Mouse (Mus musculus): Measurements from ENCODE around the gene Npas2. TPM values are rescaled to one million over a fixed set of nuclear protein-coding genes. Genes with fewer than 3 reads are reported as not detected.

Npas2 gene
- polyA plus RNA-seq (2015; fragmentation: Nextera tagmentation; extraction: Ambion mirVana), result 1.9 and 2.0 TPM in 2 replicates

GRCm38 (mm10) chr1:39192997-39193861, at the start of gene Npas2:
Gene Npas2, plus strand, starts transcription at chr1:39193731.
- Histone ChIP-seq H3K4me1 (replicated peaks; ENCODE audit: control insufficient read depth, insufficient read depth, low read length) (peaks cover 10% of the 10 kb centered on the region; the same call in 1 of the 2 replicates), H3K4me2 (ENCODE audit: low read depth, low read length) (peak within 1 kb of the TSS; percentile 100), H3K27ac (ENCODE audit: low read length) (peak within 1 kb of the TSS; percentile 80), H3K4me3 (ENCODE audit: low read length) (peak within 1 kb of the TSS; percentile 80), H3K9me3 (ENCODE audit: control insufficient read depth, low read length) (no peaks in the 10 kb centered on the region), H3K9ac (ENCODE audit: low read length) (peak within 1 kb of the TSS; percentile 75), H3K36me3 (ENCODE audit: control insufficient read depth, insufficient read depth, low read length) (no peaks in the 10 kb centered on the region), H3K27me3 (ENCODE audit: control insufficient read depth, insufficient read depth, low read depth, low read length) (peaks cover 24% of the 10 kb centered on the region)
- WGBS, result under 1% methylated on average over 41 of the region's 66 CpGs
- ATAC-seq (ENCODE audit: low read depth), result peak; percentile 11; the same call in 1 of the 2 replicates

DNA sequence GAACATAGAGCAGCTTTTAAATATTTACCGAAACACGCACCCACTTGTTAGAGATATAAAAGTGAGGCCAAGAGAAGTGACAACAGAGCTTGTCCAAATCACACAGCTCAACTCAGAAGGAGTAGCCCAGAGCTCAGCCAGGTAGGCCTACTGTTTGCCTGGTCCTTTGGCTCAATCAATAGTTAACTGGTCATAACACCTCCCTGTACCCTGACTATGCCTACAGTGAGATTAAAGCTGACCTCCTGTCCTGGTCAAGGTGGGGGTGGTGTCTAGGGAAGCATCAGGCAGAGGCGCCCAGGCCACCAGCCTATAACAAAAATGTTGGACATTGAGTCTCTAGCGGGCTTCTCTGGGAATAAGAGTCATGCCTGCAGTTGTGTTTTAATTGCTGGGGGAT, 36.8 kb upstream of the Npas2 start:
- Histone ChIP-seq H3K36me3 (ENCODE audit: control insufficient read depth, insufficient read depth, low read length) (no peaks in the 10 kb centered on the region), H3K4me1 (replicated peaks; ENCODE audit: control insufficient read depth, insufficient read depth, low read length) (no peaks in the 10 kb centered on the region), H3K9ac (ENCODE audit: low read length) (no peak overlapping the region), H3K9me3 (ENCODE audit: control insufficient read depth, low read length) (no peaks in the 10 kb centered on the region), H3K27me3 (ENCODE audit: control insufficient read depth, insufficient read depth, low read depth, low read length) (no peaks in the 10 kb centered on the region), H3K27ac (ENCODE audit: low read length) (no peak overlapping the region), H3K4me2 (ENCODE audit: low read depth, low read length) (no peak overlapping the region), H3K4me3 (ENCODE audit: low read length) (no peak overlapping the region)
- no peak for ATAC-seq (ENCODE audit: low read depth)
- WGBS, result 84% methylated on average over 4 of the region's 4 CpGs

- Histone ChIP-seq H3K4me1 (replicated peaks; ENCODE audit: control insufficient read depth, insufficient read depth, low read length) (no peaks in the 10 kb centered on the region), H3K36me3 (ENCODE audit: control insufficient read depth, insufficient read depth, low read length) (no peaks in the 10 kb centered on the region), H3K27ac (ENCODE audit: low read length) (no peak overlapping the region), H3K4me2 (ENCODE audit: low read depth, low read length) (no peak overlapping the region), H3K9me3 (ENCODE audit: control insufficient read depth, low read length) (no peaks in the 10 kb centered on the region), H3K9ac (ENCODE audit: low read length) (no peak overlapping the region), H3K27me3 (ENCODE audit: control insufficient read depth, insufficient read depth, low read depth, low read length) (no peaks in the 10 kb centered on the region), H3K4me3 (ENCODE audit: low read length) (no peak overlapping the region)
- 50% methylated on average over 4 of the region's 4 CpGs for WGBS
- no peak for ATAC-seq (ENCODE audit: low read depth)
These were observed 33.4 kb upstream of the Npas2 start for GRCm38 (mm10) chr1:39160167-39160566.

DNA sequence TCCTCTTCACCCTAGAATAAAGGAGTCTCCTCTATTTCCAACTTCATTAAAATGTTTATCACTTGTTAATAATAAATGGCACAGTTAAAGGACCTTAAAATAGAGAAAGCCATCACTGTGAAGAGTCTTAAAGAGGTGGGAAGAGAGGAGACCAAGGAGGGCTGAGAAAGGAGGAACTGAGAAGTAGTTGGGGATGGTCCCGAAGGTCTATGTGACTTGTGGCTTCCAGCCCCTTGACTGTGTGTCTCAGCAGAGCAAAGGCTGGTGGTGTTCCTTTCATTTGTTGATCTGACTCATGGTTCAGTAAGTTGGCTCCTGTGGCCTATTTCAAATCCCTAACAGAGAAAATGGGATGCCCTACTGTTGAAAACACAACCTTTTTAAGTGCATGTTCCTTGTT, 30.5 kb upstream of the Npas2 start:
- Histone ChIP-seq H3K36me3 (ENCODE audit: control insufficient read depth, insufficient read depth, low read length) (no peaks in the 10 kb centered on the region), H3K27ac (ENCODE audit: low read length) (no peak overlapping the region), H3K27me3 (ENCODE audit: control insufficient read depth, insufficient read depth, low read depth, low read length) (no peaks in the 10 kb centered on the region), H3K4me3 (ENCODE audit: low read length) (no peak overlapping the region), H3K4me1 (replicated peaks; ENCODE audit: control insufficient read depth, insufficient read depth, low read length) (no peaks in the 10 kb centered on the region), H3K4me2 (ENCODE audit: low read depth, low read length) (no peak overlapping the region), H3K9me3 (ENCODE audit: control insufficient read depth, low read length) (no peaks in the 10 kb centered on the region), H3K9ac (ENCODE audit: low read length) (no peak overlapping the region)
- no peak for ATAC-seq (ENCODE audit: low read depth)
- WGBS, result 68% methylated on average over 1 of the region's 1 CpGs

DNA sequence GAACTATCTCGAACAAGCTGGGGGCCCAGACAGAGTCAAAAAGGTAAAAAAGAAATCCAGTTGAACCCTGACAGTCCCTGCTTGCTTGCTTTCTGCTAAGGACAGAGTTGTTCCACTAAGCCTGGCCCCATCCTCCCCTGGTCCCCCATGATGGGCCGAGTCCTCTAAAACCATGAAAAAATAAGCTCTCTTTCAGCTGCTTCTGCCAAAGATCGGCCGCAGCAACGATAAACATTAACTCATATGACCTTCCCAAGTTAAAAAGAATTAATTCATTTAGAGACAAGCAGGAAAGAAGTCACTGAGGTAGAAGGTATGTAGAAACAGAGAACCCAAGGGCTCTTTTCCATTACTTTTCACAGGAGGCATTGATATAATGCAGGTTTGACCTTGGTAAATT, 16.8 kb upstream of the Npas2 start:
- H3K9ac ChIP-seq (ENCODE audit: low read length), result no peak overlapping the region
- no peak overlapping the region for H3K4me3 ChIP-seq (ENCODE audit: low read length)
- no peak overlapping the region for H3K27ac ChIP-seq (ENCODE audit: low read length)
- H3K9me3 ChIP-seq (ENCODE audit: control insufficient read depth, low read length), result no peaks in the 10 kb centered on the region
- no peaks in the 10 kb centered on the region for H3K4me1 ChIP-seq (replicated peaks; ENCODE audit: control insufficient read depth, insufficient read depth, low read length)
- WGBS, result 74% methylated on average over 5 of the region's 5 CpGs
- H3K36me3 ChIP-seq (ENCODE audit: control insufficient read depth, insufficient read depth, low read length), result no peaks in the 10 kb centered on the region
- H3K27me3 ChIP-seq (ENCODE audit: control insufficient read depth, insufficient read depth, low read depth, low read length), result no peaks in the 10 kb centered on the region
- no peak overlapping the region for H3K4me2 ChIP-seq (ENCODE audit: low read depth, low read length)
- ATAC-seq (ENCODE audit: low read depth), result no peak

DNA sequence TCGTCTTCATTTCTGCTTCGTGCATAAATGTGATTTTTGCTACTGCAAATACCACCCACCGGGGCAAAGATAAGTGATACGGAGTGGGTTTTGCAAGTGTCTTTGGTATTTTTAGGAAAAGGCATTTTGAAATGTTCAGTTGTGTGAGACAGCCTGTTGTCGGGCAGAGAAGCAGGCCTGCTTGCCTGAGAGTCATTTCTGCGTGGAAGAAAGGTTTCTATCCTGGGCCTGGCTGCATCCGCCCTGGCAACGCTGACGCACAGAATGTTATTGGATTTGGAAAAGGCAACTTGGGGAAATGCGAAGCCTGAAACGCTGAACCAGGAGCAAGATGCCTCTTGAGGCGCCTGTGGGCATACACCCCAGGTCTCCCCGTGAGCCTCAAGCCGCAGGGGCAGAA, 16.3 kb upstream of the Npas2 start:
- no peak overlapping the region for H3K27ac ChIP-seq (ENCODE audit: low read length)
- no peaks in the 10 kb centered on the region for H3K27me3 ChIP-seq (ENCODE audit: control insufficient read depth, insufficient read depth, low read depth, low read length)
- no peaks in the 10 kb centered on the region for H3K4me1 ChIP-seq (replicated peaks; ENCODE audit: control insufficient read depth, insufficient read depth, low read length)
- H3K9ac ChIP-seq (ENCODE audit: low read length), result no peak overlapping the region
- WGBS, result 85% methylated on average over 14 of the region's 14 CpGs
- no peaks in the 10 kb centered on the region for H3K36me3 ChIP-seq (ENCODE audit: control insufficient read depth, insufficient read depth, low read length)
- ATAC-seq (ENCODE audit: low read depth), result no peak
- H3K4me3 ChIP-seq (ENCODE audit: low read length), result no peak overlapping the region
- no peaks in the 10 kb centered on the region for H3K9me3 ChIP-seq (ENCODE audit: control insufficient read depth, low read length)
- no peak overlapping the region for H3K4me2 ChIP-seq (ENCODE audit: low read depth, low read length)

DNA sequence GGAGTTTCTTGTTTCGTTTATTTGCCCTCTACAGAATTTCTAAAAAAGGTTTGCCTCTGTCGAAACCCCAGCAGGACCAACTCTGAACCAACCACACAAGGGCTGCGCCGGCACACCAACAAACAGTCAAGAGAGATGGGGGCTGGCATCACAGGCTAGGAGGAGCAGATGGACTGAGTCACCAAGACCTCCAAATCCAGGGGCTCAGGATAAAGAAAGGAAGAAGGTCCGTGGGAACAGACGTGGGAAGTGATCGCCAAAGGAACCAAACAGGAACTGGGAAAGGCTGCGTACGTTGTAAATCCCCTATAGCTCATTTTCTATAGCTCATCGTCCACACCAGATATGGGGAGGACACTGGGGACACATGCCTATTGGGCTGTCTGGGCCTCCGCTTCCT, 13.7 kb upstream of the Npas2 start:
- ATAC-seq (ENCODE audit: low read depth), result no peak
- H3K27ac ChIP-seq (ENCODE audit: low read length), result no peak overlapping the region
- WGBS, result 84% methylated on average over 11 of the region's 11 CpGs
- no peaks in the 10 kb centered on the region for H3K27me3 ChIP-seq (ENCODE audit: control insufficient read depth, insufficient read depth, low read depth, low read length)
- H3K4me2 ChIP-seq (ENCODE audit: low read depth, low read length), result no peak overlapping the region
- no peak overlapping the region for H3K4me3 ChIP-seq (ENCODE audit: low read length)
- H3K9me3 ChIP-seq (ENCODE audit: control insufficient read depth, low read length), result no peaks in the 10 kb centered on the region
- no peak overlapping the region for H3K9ac ChIP-seq (ENCODE audit: low read length)
- no peaks in the 10 kb centered on the region for H3K36me3 ChIP-seq (ENCODE audit: control insufficient read depth, insufficient read depth, low read length)
- no peaks in the 10 kb centered on the region for H3K4me1 ChIP-seq (replicated peaks; ENCODE audit: control insufficient read depth, insufficient read depth, low read length)

GRCm38 (mm10) chr1:39180517-39180916, 13.0 kb upstream of the Npas2 start:
- no peaks in the 10 kb centered on the region for H3K27me3 ChIP-seq (ENCODE audit: control insufficient read depth, insufficient read depth, low read depth, low read length)
- no peak overlapping the region for H3K4me2 ChIP-seq (ENCODE audit: low read depth, low read length)
- H3K36me3 ChIP-seq (ENCODE audit: control insufficient read depth, insufficient read depth, low read length), result no peaks in the 10 kb centered on the region
- no peak overlapping the region for H3K9ac ChIP-seq (ENCODE audit: low read length)
- 96% methylated on average over 1 of the region's 1 CpGs for WGBS
- no peaks in the 10 kb centered on the region for H3K4me1 ChIP-seq (replicated peaks; ENCODE audit: control insufficient read depth, insufficient read depth, low read length)
- no peak for ATAC-seq (ENCODE audit: low read depth)
- H3K4me3 ChIP-seq (ENCODE audit: low read length), result no peak overlapping the region
- H3K27ac ChIP-seq (ENCODE audit: low read length), result no peak overlapping the region
- H3K9me3 ChIP-seq (ENCODE audit: control insufficient read depth, low read length), result no peaks in the 10 kb centered on the region

- WGBS, result 84% methylated on average over 4 of the region's 4 CpGs
- no peak for ATAC-seq (ENCODE audit: low read depth)
- no peaks in the 10 kb centered on the region for H3K27me3 ChIP-seq (ENCODE audit: control insufficient read depth, insufficient read depth, low read depth, low read length)
These were observed 11.6 kb upstream of the Npas2 start for GRCm38 (mm10) chr1:39181901-39182300.

More at GRCm38 (mm10) chr1:39181901-39182300, 11.6 kb upstream of the Npas2 start:
- Histone ChIP-seq H3K4me2 (ENCODE audit: low read depth, low read length) (no peak overlapping the region), H3K9ac (ENCODE audit: low read length) (no peak overlapping the region), H3K9me3 (ENCODE audit: control insufficient read depth, low read length) (no peaks in the 10 kb centered on the region), H3K27ac (ENCODE audit: low read length) (no peak overlapping the region), H3K4me3 (ENCODE audit: low read length) (no peak overlapping the region), H3K4me1 (replicated peaks; ENCODE audit: control insufficient read depth, insufficient read depth, low read length) (peaks cover 5% of the 10 kb centered on the region), H3K36me3 (ENCODE audit: control insufficient read depth, insufficient read depth, low read length) (no peaks in the 10 kb centered on the region)
